Mouse (Mus musculus): ENCODE measurements around the gene Gjb5. TPM values are rescaled to one million over a fixed set of nuclear protein-coding genes. Genes with fewer than 3 reads are reported as not detected.

Gene Gjb5
- polyA plus RNA-seq, 1 experiment, result 0.10 TPM

- WGBS, result 87% methylated on average over 17 of the region's 17 CpGs
- Histone ChIP-seq H3K36me3 (ENCODE audit: control insufficient read depth, insufficient read depth, low read length) (no peaks in the 10 kb centered on the region), H3K4me1 (ENCODE audit: control insufficient read depth, insufficient read depth, insufficient read length, low read length) (no peaks in the 10 kb centered on the region), H3K27me3 (ENCODE audit: control insufficient read depth, insufficient read depth, low read length) (no peaks in the 10 kb centered on the region), H3K27ac (ENCODE audit: insufficient read depth, low read depth, low read length) (no peak overlapping the region), H3K4me3 (ENCODE audit: low read depth, low read length) (no peak overlapping the region)
- TF ChIP-seq POLR2A (IDR thresholded peaks at IDR 0.05; ENCODE audit: low read depth, low read length) (no peak), CTCF (IDR thresholded peaks at IDR 0.05; ENCODE audit: extremely low read depth, insufficient read length, insufficient replicate concordance, low read depth, low read length) (no peak)
Observed at GRCm38 (mm10) chr4:127375541-127376177, 17.7 kb upstream of the Gjb5 start.

GRCm38 (mm10) chr4:127374645-127375044 is 16.7 kb upstream of the Gjb5 start:
- WGBS, result 85% methylated on average over 4 of the region's 4 CpGs
- Histone ChIP-seq H3K27me3 (ENCODE audit: control insufficient read depth, insufficient read depth, low read length) (no peaks in the 10 kb centered on the region), H3K4me3 (ENCODE audit: low read depth, low read length) (no peak overlapping the region), H3K27ac (ENCODE audit: insufficient read depth, low read depth, low read length) (no peak overlapping the region), H3K4me1 (ENCODE audit: control insufficient read depth, insufficient read depth, insufficient read length, low read length) (no peaks in the 10 kb centered on the region), H3K36me3 (ENCODE audit: control insufficient read depth, insufficient read depth, low read length) (no peaks in the 10 kb centered on the region)
- no peak for TF ChIP-seq CTCF (IDR thresholded peaks at IDR 0.05; ENCODE audit: extremely low read depth, insufficient read length, insufficient replicate concordance, low read depth, low read length)
- no peak for TF ChIP-seq POLR2A (IDR thresholded peaks at IDR 0.05; ENCODE audit: low read depth, low read length)

GRCm38 (mm10) chr4:127373491-127373890 is 15.5 kb upstream of the Gjb5 start:
- Histone ChIP-seq H3K36me3 (ENCODE audit: control insufficient read depth, insufficient read depth, low read length) (no peaks in the 10 kb centered on the region), H3K4me1 (ENCODE audit: control insufficient read depth, insufficient read depth, insufficient read length, low read length) (no peaks in the 10 kb centered on the region), H3K4me3 (ENCODE audit: low read depth, low read length) (no peak overlapping the region), H3K27ac (ENCODE audit: insufficient read depth, low read depth, low read length) (no peak overlapping the region), H3K27me3 (ENCODE audit: control insufficient read depth, insufficient read depth, low read length) (no peaks in the 10 kb centered on the region)
- TF ChIP-seq CTCF (IDR thresholded peaks at IDR 0.05; ENCODE audit: extremely low read depth, insufficient read length, insufficient replicate concordance, low read depth, low read length) (no peak), POLR2A (IDR thresholded peaks at IDR 0.05; ENCODE audit: low read depth, low read length) (no peak)
- 44% methylated on average over 8 of the region's 8 CpGs for WGBS

GRCm38 (mm10) chr4:127371546-127371945 is 13.6 kb upstream of the Gjb5 start:
- Histone ChIP-seq H3K36me3 (ENCODE audit: control insufficient read depth, insufficient read depth, low read length) (no peaks in the 10 kb centered on the region), H3K4me1 (ENCODE audit: control insufficient read depth, insufficient read depth, insufficient read length, low read length) (no peaks in the 10 kb centered on the region), H3K27ac (ENCODE audit: insufficient read depth, low read depth, low read length) (no peak overlapping the region), H3K27me3 (ENCODE audit: control insufficient read depth, insufficient read depth, low read length) (no peaks in the 10 kb centered on the region), H3K4me3 (ENCODE audit: low read depth, low read length) (no peak overlapping the region)
- TF ChIP-seq POLR2A (IDR thresholded peaks at IDR 0.05; ENCODE audit: low read depth, low read length) (no peak), CTCF (IDR thresholded peaks at IDR 0.05; ENCODE audit: extremely low read depth, insufficient read length, insufficient replicate concordance, low read depth, low read length) (no peak)
- WGBS, result 54% methylated on average over 5 of the region's 5 CpGs

GRCm38 (mm10) chr4:127370447-127370846 is 12.5 kb upstream of the Gjb5 start:
- no peaks in the 10 kb centered on the region for H3K36me3 ChIP-seq (ENCODE audit: control insufficient read depth, insufficient read depth, low read length)
- H3K4me1 ChIP-seq (ENCODE audit: control insufficient read depth, insufficient read depth, insufficient read length, low read length), result no peaks in the 10 kb centered on the region
- no peak overlapping the region for H3K4me3 ChIP-seq (ENCODE audit: low read depth, low read length)
- H3K27me3 ChIP-seq (ENCODE audit: control insufficient read depth, insufficient read depth, low read length), result no peaks in the 10 kb centered on the region
- H3K27ac ChIP-seq (ENCODE audit: insufficient read depth, low read depth, low read length), result no peak overlapping the region
- WGBS, result 52% methylated on average over 2 of the region's 2 CpGs
- TF ChIP-seq POLR2A (IDR thresholded peaks at IDR 0.05; ENCODE audit: low read depth, low read length) (no peak), CTCF (IDR thresholded peaks at IDR 0.05; ENCODE audit: extremely low read depth, insufficient read length, insufficient replicate concordance, low read depth, low read length) (peak; percentile 40; the same call in 1 of the 2 replicates)

GRCm38 (mm10) chr4:127368379-127368973 is 10.5 kb upstream of the Gjb5 start:
- TF ChIP-seq CTCF (IDR thresholded peaks at IDR 0.05; ENCODE audit: extremely low read depth, insufficient read length, insufficient replicate concordance, low read depth, low read length) (peak; percentile 87), POLR2A (IDR thresholded peaks at IDR 0.05; ENCODE audit: low read depth, low read length) (no peak)
- Histone ChIP-seq H3K36me3 (ENCODE audit: control insufficient read depth, insufficient read depth, low read length) (no peaks in the 10 kb centered on the region), H3K4me3 (ENCODE audit: low read depth, low read length) (no peak overlapping the region), H3K4me1 (ENCODE audit: control insufficient read depth, insufficient read depth, insufficient read length, low read length) (no peaks in the 10 kb centered on the region), H3K27ac (ENCODE audit: insufficient read depth, low read depth, low read length) (no peak overlapping the region), H3K27me3 (ENCODE audit: control insufficient read depth, insufficient read depth, low read length) (no peaks in the 10 kb centered on the region)
- 31% methylated on average over 13 of the region's 13 CpGs for WGBS

- TF ChIP-seq CTCF (IDR thresholded peaks at IDR 0.05; ENCODE audit: extremely low read depth, insufficient read length, insufficient replicate concordance, low read depth, low read length), result no peak
- no peak for TF ChIP-seq POLR2A (IDR thresholded peaks at IDR 0.05; ENCODE audit: low read depth, low read length)
- Histone ChIP-seq H3K36me3 (ENCODE audit: control insufficient read depth, insufficient read depth, low read length) (no peaks in the 10 kb centered on the region), H3K4me3 (ENCODE audit: low read depth, low read length) (no peak overlapping the region), H3K4me1 (ENCODE audit: control insufficient read depth, insufficient read depth, insufficient read length, low read length) (no peaks in the 10 kb centered on the region), H3K27me3 (ENCODE audit: control insufficient read depth, insufficient read depth, low read length) (no peaks in the 10 kb centered on the region), H3K27ac (ENCODE audit: insufficient read depth, low read depth, low read length) (no peak overlapping the region)
- 26% methylated on average over 4 of the region's 4 CpGs for WGBS
Observed at GRCm38 (mm10) chr4:127365834-127366233, 7.9 kb upstream of the Gjb5 start.

Measured in small intestine, adult 2 months (tissue).